Mouse (Mus musculus) midbrain, embryonic 15.5 days (tissue): ENCODE measurements around the gene Cdh8. TPM values are rescaled to one million over a fixed set of nuclear protein-coding genes. Genes with fewer than 3 reads are reported as not detected.

Experiments
- ATAC-seq: fragments of 200-750 bp; cut with Nextera tagmentation; replicated peaks from 2 replicates; pipeline ENCODE4 v1.8.0; 2017; ENCODE audit warnings: moderate TSS enrichment
- H3K27ac ChIP-seq: fragments of 300-500 bp; sonication (generic); 2 replicates; pipeline ENCODE4 v1.5.1; 2015; ENCODE audit warnings: mild to moderate bottlenecking, inconsistent platforms
- H3K27me3 ChIP-seq: fragments of 300-500 bp; sonication (generic); replicated peaks from 2 replicates; pipeline ENCODE4 v1.6.1; 2015; ENCODE audit warnings: inconsistent platforms
- H3K36me3 ChIP-seq: fragments of 300-500 bp; sonication (generic); replicated peaks from 2 replicates; pipeline ENCODE4 v1.6.1; 2015; ENCODE audit warnings: inconsistent platforms
- H3K4me1 ChIP-seq: fragments of 300-500 bp; sonication (generic); 2 replicates; pipeline ENCODE4 v1.6.1; 2015; ENCODE audit warnings: inconsistent platforms
- H3K4me2 ChIP-seq: fragments of 300-500 bp; sonication (generic); 2 replicates; pipeline ENCODE4 v1.6.1; 2015; ENCODE audit warnings: inconsistent platforms, mild to moderate bottlenecking, moderate library complexity
- H3K4me3 ChIP-seq: fragments of 300-500 bp; sonication (generic); 2 replicates; pipeline ENCODE4 v1.5.1; 2015; ENCODE audit warnings: mild to moderate bottlenecking, inconsistent platforms
- H3K9ac ChIP-seq: fragments of 300-500 bp; sonication (generic); 2 replicates; pipeline ENCODE4 v1.6.1; 2015; ENCODE audit warnings: mild to moderate bottlenecking, inconsistent platforms
- H3K9me3 ChIP-seq: fragments of 300-500 bp; sonication (generic); 2 replicates; pipeline ENCODE4 v1.6.1; 2016; ENCODE audit warnings: inconsistent platforms
- WGBS: fragments of 180-500 bp; shearing (Covaris S2); methylation state at CpG from one replicate; pipeline ENCODE4 v1.1.7; 2015; ENCODE audit warnings: mixed read lengths; 5-methylcytosine and 5-hydroxymethylcytosine counted together
- polyA plus RNA-seq: library from polyadenylated mRNA; unstranded; fragments of >200 nt; fragmentation: Nextera tagmentation; extraction: Ambion mirVana; gene quantifications from 2 replicates; pipeline ENCODE4 v1.2.1, GENCODE M21; 2015

Cdh8 gene
- polyA plus RNA-seq, 1 experiment from 2014 or later: 68.4 TPM

DNA sequence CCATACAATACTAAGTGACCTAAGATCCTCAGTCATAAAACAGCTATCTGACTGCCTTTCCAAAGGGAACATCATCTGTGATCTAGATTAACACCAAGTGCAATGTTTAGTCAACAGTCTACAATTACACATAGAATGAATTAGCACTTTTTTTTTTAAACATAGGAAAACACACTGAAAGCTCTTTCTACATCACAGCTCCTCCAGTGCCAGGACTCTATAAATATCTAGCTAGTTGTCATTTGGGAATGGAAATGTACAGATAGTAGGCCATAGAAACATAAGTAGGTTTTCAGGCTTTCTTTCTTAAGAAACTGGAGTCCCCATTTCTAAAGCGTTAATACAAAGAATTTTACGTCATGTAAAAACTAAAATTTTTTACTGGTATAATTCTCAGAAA lies 375.8 kb downstream of the Cdh8 start:
- ATAC-seq: no peak
- no peaks in the 10 kb centered on the region for H3K27me3 ChIP-seq

DNA sequence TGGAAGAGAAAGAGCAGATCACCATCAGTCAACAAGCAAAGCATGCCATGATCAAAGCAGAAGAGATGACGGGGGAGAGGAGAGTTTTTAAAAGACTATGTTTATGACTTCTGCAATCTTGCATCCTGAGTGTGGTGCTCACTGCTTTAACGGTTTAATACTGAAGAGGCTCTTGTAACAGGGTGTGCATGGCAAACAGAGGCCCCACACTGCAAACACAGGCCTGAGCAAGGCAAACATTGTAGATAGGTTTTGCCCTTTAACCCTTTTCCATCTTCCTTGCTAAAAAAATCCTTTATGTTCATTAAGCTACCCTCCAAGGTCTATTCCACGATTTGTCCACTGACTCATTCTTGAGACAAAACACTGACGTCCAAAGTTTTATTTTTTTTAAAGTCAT lies 385.2 kb downstream of the Cdh8 start:
- Histone ChIP-seq H3K4me3 (no peak overlapping the region), H3K4me1 (no peaks in the 10 kb centered on the region), H3K9ac (no peak overlapping the region), H3K4me2 (no peak overlapping the region), H3K9me3 (no peaks in the 10 kb centered on the region), H3K27me3 (no peaks in the 10 kb centered on the region), H3K36me3 (no peaks in the 10 kb centered on the region), H3K27ac (no peak overlapping the region)
- no peak for ATAC-seq
- WGBS: 79% methylated on average over 4 of the region's 4 CpGs

More for the DNA sequence above, 375.8 kb downstream of the Cdh8 start:
- Histone ChIP-seq H3K27ac (no peak overlapping the region), H3K4me2 (no peak overlapping the region), H3K9me3 (no peaks in the 10 kb centered on the region), H3K9ac (no peak overlapping the region), H3K4me1 (no peaks in the 10 kb centered on the region), H3K36me3 (no peaks in the 10 kb centered on the region), H3K4me3 (no peak overlapping the region)
- WGBS: 98% methylated on average over 2 of the region's 2 CpGs
